Mouse (Mus musculus): ENCODE measurements at regions not wholly inside any gene's neighbourhood (a gene's known extent, or its start where the extent isn't known, plus 50 kb on each side); places are given as distances from the start of the nearest gene placed in this dataset.

DNA sequence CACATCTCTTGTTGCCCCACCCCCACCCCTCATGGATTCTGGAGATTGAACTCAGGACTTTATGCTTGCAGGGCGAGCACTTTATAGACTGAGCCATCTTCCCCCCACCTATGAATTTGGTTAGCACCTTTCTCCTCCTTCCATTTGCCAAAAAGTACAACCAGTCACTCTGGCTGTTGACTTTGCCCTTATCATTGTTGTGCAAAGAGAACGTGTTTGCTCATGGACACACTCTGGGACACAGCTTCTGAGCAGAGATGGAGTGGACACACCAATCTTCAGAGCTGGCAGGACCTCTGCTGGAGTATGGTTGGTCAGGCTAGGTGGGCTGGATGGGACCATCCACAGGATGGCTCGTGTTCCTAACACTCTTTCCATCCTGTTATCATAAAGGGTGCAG is 285.1 kb upstream of the Tle3 start:
- ATAC-seq, result no peak
- Histone ChIP-seq H3K4me1 (replicated peaks; ENCODE audit: control insufficient read depth, insufficient read depth, low read length) (no peaks in the 10 kb centered on the region), H3K36me3 (ENCODE audit: control insufficient read depth, insufficient read depth) (no peaks in the 10 kb centered on the region), H3K27me3 (replicated peaks; ENCODE audit: control insufficient read depth, insufficient read depth, low read length) (no peaks in the 10 kb centered on the region), H3K4me2 (replicated peaks; ENCODE audit: low read depth) (no peak overlapping the region), H3K27ac (ENCODE audit: low read depth, low read length) (no peak overlapping the region), H3K4me3 (ENCODE audit: low read depth, low read length) (no peak overlapping the region), H3K9me3 (ENCODE audit: control insufficient read depth) (no peaks in the 10 kb centered on the region), H3K9ac (ENCODE audit: low read depth, low read length) (no peak overlapping the region)
- TF ChIP-seq CTCF (IDR thresholded peaks at IDR 0.05; ENCODE audit: low read depth), result no peak
- WGBS, result 72% methylated on average over 3 of the region's 3 CpGs

DNA sequence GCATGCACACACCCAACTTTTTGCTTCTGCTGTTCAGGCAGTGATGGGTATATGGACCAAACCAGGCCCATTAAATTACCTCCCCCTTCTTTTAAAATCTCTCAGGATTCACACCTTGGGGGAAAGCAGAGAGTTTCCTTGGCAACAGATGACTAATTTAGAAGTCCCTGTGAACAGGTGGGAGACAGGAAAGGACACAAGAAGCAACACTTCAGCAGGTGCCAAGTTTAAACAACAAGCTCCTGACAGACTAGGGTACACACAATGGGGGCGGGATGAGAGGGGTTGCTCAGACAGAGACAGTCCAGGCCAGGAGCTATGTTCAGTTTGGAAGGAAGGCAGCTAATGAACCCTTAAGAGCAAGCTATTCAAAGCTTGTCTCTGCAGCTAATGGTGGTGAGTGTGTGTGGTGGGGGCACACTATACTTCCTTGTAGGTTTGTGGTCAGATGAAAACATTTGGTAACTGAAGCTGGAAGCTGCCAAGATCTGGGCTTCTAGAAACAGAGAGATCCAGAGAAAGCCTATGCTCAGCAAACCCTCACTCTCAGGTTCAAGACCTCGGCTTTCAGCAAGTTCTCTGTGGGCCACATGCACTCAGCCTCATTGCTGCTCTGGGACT is 283.0 kb upstream of the Tle3 start:
- H3K9ac ChIP-seq (ENCODE audit: low read depth, low read length), result no peak overlapping the region
- H3K4me2 ChIP-seq (replicated peaks; ENCODE audit: low read depth), result no peak overlapping the region
- H3K27ac ChIP-seq (ENCODE audit: low read depth, low read length), result no peak overlapping the region
- no peak overlapping the region for H3K4me3 ChIP-seq (ENCODE audit: low read depth, low read length)
- no peaks in the 10 kb centered on the region for H3K36me3 ChIP-seq (ENCODE audit: control insufficient read depth, insufficient read depth)
- TF ChIP-seq CTCF (IDR thresholded peaks at IDR 0.05; ENCODE audit: low read depth), result no peak
- no peak for ATAC-seq
- no peaks in the 10 kb centered on the region for H3K9me3 ChIP-seq (ENCODE audit: control insufficient read depth)
- H3K27me3 ChIP-seq (replicated peaks; ENCODE audit: control insufficient read depth, insufficient read depth, low read length), result no peaks in the 10 kb centered on the region
- no peaks in the 10 kb centered on the region for H3K4me1 ChIP-seq (replicated peaks; ENCODE audit: control insufficient read depth, insufficient read depth, low read length)
- WGBS, result 85% methylated on average over 2 of the region's 2 CpGs

DNA sequence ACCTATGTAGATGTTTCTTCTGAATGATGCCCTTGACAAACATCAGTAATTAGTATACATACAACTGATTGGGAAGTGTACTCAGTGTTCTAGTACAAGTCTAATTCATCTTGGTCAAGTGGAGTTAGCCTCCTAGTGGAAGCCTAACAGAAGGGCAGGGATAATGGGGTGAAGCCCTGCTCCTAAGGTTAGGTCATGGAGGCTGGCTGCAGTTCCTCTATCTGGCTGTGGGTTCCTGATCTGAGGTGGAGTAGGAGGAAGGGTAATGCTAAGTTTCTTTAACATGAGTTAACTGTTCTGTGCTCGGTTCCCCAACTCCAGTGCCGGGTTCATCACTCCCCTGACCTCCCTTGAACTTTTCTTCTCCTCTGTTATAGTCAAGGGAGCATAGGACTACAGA is 281.1 kb upstream of the Tle3 start:
- no peak overlapping the region for H3K4me2 ChIP-seq (replicated peaks; ENCODE audit: low read depth)
- H3K27ac ChIP-seq (ENCODE audit: low read depth, low read length), result no peak overlapping the region
- no peaks in the 10 kb centered on the region for H3K4me1 ChIP-seq (replicated peaks; ENCODE audit: control insufficient read depth, insufficient read depth, low read length)
- H3K9me3 ChIP-seq (ENCODE audit: control insufficient read depth), result no peaks in the 10 kb centered on the region
- TF ChIP-seq CTCF (IDR thresholded peaks at IDR 0.05; ENCODE audit: low read depth), result no peak
- no peaks in the 10 kb centered on the region for H3K27me3 ChIP-seq (replicated peaks; ENCODE audit: control insufficient read depth, insufficient read depth, low read length)
- no peak overlapping the region for H3K4me3 ChIP-seq (ENCODE audit: low read depth, low read length)
- no peak for ATAC-seq
- no peaks in the 10 kb centered on the region for H3K36me3 ChIP-seq (ENCODE audit: control insufficient read depth, insufficient read depth)
- 90% methylated on average over 2 of the region's 2 CpGs for WGBS
- H3K9ac ChIP-seq (ENCODE audit: low read depth, low read length), result no peak overlapping the region

DNA sequence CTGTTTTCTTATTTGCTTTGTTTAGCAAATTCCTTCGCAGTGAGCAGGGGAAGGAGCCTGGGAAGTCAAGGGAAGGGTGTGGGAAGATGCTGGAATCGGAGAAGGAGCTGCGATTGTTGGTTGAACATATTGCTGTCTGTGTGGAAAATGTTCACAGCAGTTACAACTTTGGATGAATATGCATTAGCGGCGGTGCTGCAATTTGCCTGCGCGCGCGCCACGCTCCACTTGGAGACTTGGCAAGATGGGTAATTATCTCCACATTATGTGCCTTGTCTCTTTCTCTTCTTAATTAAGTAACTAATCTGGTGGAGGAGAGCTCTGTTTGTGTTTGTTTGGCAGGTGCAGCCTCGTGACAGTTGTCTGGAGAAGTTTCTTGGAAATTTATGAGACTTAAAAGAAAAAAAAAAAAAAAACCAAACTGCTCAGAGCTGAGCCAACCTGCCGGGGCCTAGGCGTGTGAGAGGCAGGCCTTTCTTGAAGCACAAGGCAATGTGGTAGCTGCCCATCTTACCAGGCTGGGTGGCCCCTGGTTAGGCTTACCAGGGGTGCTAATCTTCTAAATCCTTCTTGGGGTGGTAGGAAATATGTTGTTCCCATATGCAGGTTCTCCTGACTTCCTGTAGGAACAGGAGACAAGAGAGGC is 279.2 kb upstream of the Tle3 start:
- H3K4me1 ChIP-seq (replicated peaks; ENCODE audit: control insufficient read depth, insufficient read depth, low read length), result no peaks in the 10 kb centered on the region
- no peak overlapping the region for H3K4me2 ChIP-seq (replicated peaks; ENCODE audit: low read depth)
- no peaks in the 10 kb centered on the region for H3K36me3 ChIP-seq (ENCODE audit: control insufficient read depth, insufficient read depth)
- no peak for TF ChIP-seq CTCF (IDR thresholded peaks at IDR 0.05; ENCODE audit: low read depth)
- H3K4me3 ChIP-seq (ENCODE audit: low read depth, low read length), result no peak overlapping the region
- H3K27me3 ChIP-seq (replicated peaks; ENCODE audit: control insufficient read depth, insufficient read depth, low read length), result no peaks in the 10 kb centered on the region
- no peak overlapping the region for H3K9ac ChIP-seq (ENCODE audit: low read depth, low read length)
- no peaks in the 10 kb centered on the region for H3K9me3 ChIP-seq (ENCODE audit: control insufficient read depth)
- H3K27ac ChIP-seq (ENCODE audit: low read depth, low read length), result no peak overlapping the region
- 88% methylated on average over 13 of the region's 13 CpGs for WGBS
- ATAC-seq, result no peak

GRCm38 (mm10) chr9:61095069-61095775 is 276.9 kb upstream of the Tle3 start:
- Histone ChIP-seq H3K36me3 (ENCODE audit: control insufficient read depth, insufficient read depth) (no peaks in the 10 kb centered on the region), H3K9ac (ENCODE audit: low read depth, low read length) (no peak overlapping the region), H3K27ac (ENCODE audit: low read depth, low read length) (no peak overlapping the region), H3K4me2 (replicated peaks; ENCODE audit: low read depth) (no peak overlapping the region), H3K4me1 (replicated peaks; ENCODE audit: control insufficient read depth, insufficient read depth, low read length) (no peaks in the 10 kb centered on the region), H3K4me3 (ENCODE audit: low read depth, low read length) (no peak overlapping the region), H3K27me3 (replicated peaks; ENCODE audit: control insufficient read depth, insufficient read depth, low read length) (no peaks in the 10 kb centered on the region), H3K9me3 (ENCODE audit: control insufficient read depth) (no peaks in the 10 kb centered on the region)
- 89% methylated on average over 2 of the region's 2 CpGs for WGBS
- TF ChIP-seq CTCF (IDR thresholded peaks at IDR 0.05; ENCODE audit: low read depth), result no peak
- ATAC-seq, result no peak

- 84% methylated on average over 7 of the region's 7 CpGs for WGBS
- Histone ChIP-seq H3K27me3 (replicated peaks; ENCODE audit: control insufficient read depth, insufficient read depth, low read length) (no peaks in the 10 kb centered on the region), H3K36me3 (ENCODE audit: control insufficient read depth, insufficient read depth) (no peaks in the 10 kb centered on the region), H3K4me2 (replicated peaks; ENCODE audit: low read depth) (no peak overlapping the region), H3K4me3 (ENCODE audit: low read depth, low read length) (no peak overlapping the region), H3K9me3 (ENCODE audit: control insufficient read depth) (no peaks in the 10 kb centered on the region), H3K4me1 (replicated peaks; ENCODE audit: control insufficient read depth, insufficient read depth, low read length) (no peaks in the 10 kb centered on the region), H3K27ac (ENCODE audit: low read depth, low read length) (no peak overlapping the region), H3K9ac (ENCODE audit: low read depth, low read length) (no peak overlapping the region)
- ATAC-seq, result no peak
- no peak for TF ChIP-seq CTCF (IDR thresholded peaks at IDR 0.05; ENCODE audit: low read depth)
These were observed 270.3 kb upstream of the Tle3 start for GRCm38 (mm10) chr9:61101741-61102450.
